Mouse (Mus musculus) olfactory bulb, adult 2 months (tissue): ENCODE measurements around the gene Sapcd1. TPM values are rescaled to one million over a fixed set of nuclear protein-coding genes. Genes with fewer than 3 reads are reported as not detected.

ENCODE experiments used
- H3K27ac ChIP-seq: fragments of 200-500 bp; 2 replicates; pipeline ENCODE4 v1.5.1; 2012; ENCODE audit warnings: low read depth, low read length; ENCODE audit not compliant: insufficient read depth
- H3K4me1 ChIP-seq: fragments of 200-500 bp; 2 replicates; pipeline ENCODE4 v1.6.1; 2012; ENCODE audit warnings: low read length; ENCODE audit not compliant: control insufficient read depth, insufficient read depth
- H3K4me3 ChIP-seq: fragments of 200-500 bp; 2 replicates; pipeline ENCODE4 v1.5.1; 2012; ENCODE audit warnings: mild to moderate bottlenecking, low read depth, low read length, moderate library complexity; ENCODE audit not compliant: insufficient read depth
- CTCF ChIP-seq: fragments of 200-500 bp; IDR thresholded peaks from 2 replicates; pipeline ENCODE4 v1.5.1; 2012; ENCODE audit warnings: low read depth, mild to moderate bottlenecking, low read length, moderate library complexity; ENCODE audit not compliant: insufficient read depth
- POLR2A ChIP-seq: fragments of 200-500 bp; IDR thresholded peaks from 2 replicates; pipeline ENCODE4 v1.6.1; 2012; ENCODE audit warnings: mild to moderate bottlenecking, low read depth, low read length, moderate library complexity; ENCODE audit not compliant: insufficient read depth
- WGBS: fragments of 180-500 bp; shearing (Covaris S2); methylation state at CpG from one replicate; pipeline ENCODE4 v1.1.7; 2018; 5-methylcytosine and 5-hydroxymethylcytosine counted together
- polyA plus RNA-seq: library from polyadenylated mRNA; stranded (reverse); fragments of >200 nt; gene quantifications from 2 replicates; pipeline ENCODE4 v1.2.4, GENCODE M21; 2012; ENCODE audit warnings: low replicate concordance; ENCODE audit not compliant: missing spikeins, insufficient read depth, insufficient read length

Sapcd1 gene
- polyA plus RNA-seq = not detected in 2 replicates

GRCm38 (mm10) chr17:35027277-35028068 is at the start of gene Sapcd1:
Gene Sapcd1, minus strand, starts transcription at chr17:35028016.
- Histone ChIP-seq H3K27ac (no peak within 1 kb of the TSS), H3K4me1 (peaks cover 16% of the 10 kb centered on the region), H3K4me3 (no peak within 1 kb of the TSS)
- TF ChIP-seq CTCF (no peak), POLR2A (no peak)
- 44% methylated on average over 13 of the region's 13 CpGs for WGBS

- Histone ChIP-seq H3K4me3 (peak overlapping the region; percentile 5; the same call in 1 of the 2 replicates), H3K27ac (no peak overlapping the region), H3K4me1 (peaks cover 10% of the 10 kb centered on the region; the same call in 1 of the 2 replicates)
- TF ChIP-seq CTCF = no peak
- no peak for TF ChIP-seq POLR2A
- WGBS = 25% methylated on average over 2 of the region's 2 CpGs
Observed at GRCm38 (mm10) chr17:35077285-35077684, 49.5 kb upstream of the Sapcd1 start.

GRCm38 (mm10) chr17:35076507-35077176 is 48.8 kb upstream of the Sapcd1 start, which contains the start of gene Ly6g6e:
Gene Ly6g6e, plus strand, starts transcription at chr17:35076902.
- peaks cover 10% of the 10 kb centered on the region; the same call in 1 of the 2 replicates for H3K4me1 ChIP-seq
- TF ChIP-seq POLR2A (no peak), CTCF (no peak)
- 45% methylated on average over 10 of the region's 10 CpGs for WGBS
- peak within 1 kb of the TSS; percentile 20 for H3K4me3 ChIP-seq
- no peak within 1 kb of the TSS for H3K27ac ChIP-seq

GRCm38 (mm10) chr17:35074097-35074496 is 46.3 kb upstream of the Sapcd1 start:
- 73% methylated on average over 17 of the region's 17 CpGs for WGBS
- Histone ChIP-seq H3K4me3 (no peak overlapping the region), H3K27ac (no peak overlapping the region), H3K4me1 (peaks cover 10% of the 10 kb centered on the region; the same call in 1 of the 2 replicates)
- TF ChIP-seq POLR2A (no peak), CTCF (no peak)

- TF ChIP-seq CTCF = no peak
- no peak for TF ChIP-seq POLR2A
- 86% methylated on average over 9 of the region's 9 CpGs for WGBS
- H3K4me1 ChIP-seq = no peaks in the 10 kb centered on the region
- H3K4me3 ChIP-seq = no peak overlapping the region
- no peak overlapping the region for H3K27ac ChIP-seq
Observed at GRCm38 (mm10) chr17:35071454-35071853, 43.6 kb upstream of the Sapcd1 start.

- H3K4me3 ChIP-seq = no peak overlapping the region
- TF ChIP-seq CTCF = no peak
- TF ChIP-seq POLR2A = no peak
- 45% methylated on average over 6 of the region's 6 CpGs for WGBS
- no peaks in the 10 kb centered on the region for H3K4me1 ChIP-seq
- H3K27ac ChIP-seq = no peak overlapping the region
Observed at GRCm38 (mm10) chr17:35070556-35071229, 42.9 kb upstream of the Sapcd1 start.

- H3K27ac ChIP-seq = no peak overlapping the region
- H3K4me1 ChIP-seq = peaks cover 8% of the 10 kb centered on the region; the same call in 1 of the 2 replicates
- H3K4me3 ChIP-seq = no peak overlapping the region
- TF ChIP-seq POLR2A (no peak), CTCF (no peak)
- 75% methylated on average over 17 of the region's 17 CpGs for WGBS
Observed at GRCm38 (mm10) chr17:35068213-35068914, 40.5 kb upstream of the Sapcd1 start.

- TF ChIP-seq CTCF = no peak
- TF ChIP-seq POLR2A = no peak
- Histone ChIP-seq H3K27ac (no peak within 1 kb of the TSS), H3K4me3 (no peak within 1 kb of the TSS), H3K4me1 (peaks cover 8% of the 10 kb centered on the region; the same call in 1 of the 2 replicates)
- WGBS = 69% methylated on average over 10 of the region's 10 CpGs
Observed at GRCm38 (mm10) chr17:35066084-35066483, 38.3 kb upstream of the Sapcd1 start, which contains the start of gene Mpig6b. Gene Mpig6b, minus strand, starts transcription at chr17:35066184.
